20 mouse cellular contexts compared by ENCODE assay signal in the genomic region with DNA sequence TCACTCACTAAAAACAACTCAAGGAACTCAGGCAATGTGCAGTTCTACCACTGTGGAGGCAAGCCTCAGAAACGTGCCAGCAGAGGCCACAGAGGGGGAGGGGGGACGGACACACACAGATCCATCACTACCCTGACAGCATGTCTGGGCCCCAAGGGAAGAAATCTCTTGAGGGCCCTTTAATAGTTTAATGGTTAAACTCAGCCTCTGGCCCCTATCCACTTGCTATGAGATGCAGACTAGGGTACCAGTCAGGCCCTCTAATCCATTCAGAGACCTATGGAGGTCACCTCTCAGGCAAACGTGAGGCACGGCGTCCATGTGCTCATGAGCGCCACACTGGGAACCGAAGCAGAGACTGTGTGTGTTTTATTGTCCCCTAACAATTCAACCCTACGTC. TPM values are rescaled to one million over a fixed set of nuclear protein-coding genes. Genes with fewer than 3 reads are reported as not detected.
DNase-seq lines count a peak whose midpoint lies in the region; ATAC-seq lines count a peak whose summit lies in the region.
"Had no signal": no experiment of that assay in that cellular context is flagged by ENCODE, and none has a peak within 500 bp of the region (broad histone marks: within the 10 kb centered on the region; RNA-seq: fewer than 3 reads in every experiment).

No protein-coding gene starts in this region.

- no peaks in the 10 kb centered on the region for H3K27me3 ChIP-seq in hindbrain, embryonic 10.5 days (ENCODE audit: insufficient read depth, poor library complexity, severe bottlenecking)
- H3K27me3 ChIP-seq in hindbrain, embryonic 14.5 days (ENCODE audit: control insufficient read depth, insufficient read depth, low read length): no peaks in the 10 kb centered on the region
- H3K27me3 ChIP-seq in neural tube, embryonic 12.5 days (replicated peaks): no peaks in the 10 kb centered on the region
- no peaks in the 10 kb centered on the region for H3K27me3 ChIP-seq in kidney, embryonic 15.5 days
- H3K27me3 ChIP-seq: midbrain, embryonic 13.5 days had no signal

- no peak overlapping the region for H3K9ac ChIP-seq in hindbrain, embryonic 14.5 days
- H3K9ac ChIP-seq in neural tube, embryonic 12.5 days: no peak overlapping the region
- no peak overlapping the region for H3K9ac ChIP-seq in kidney, embryonic 15.5 days
- H3K9ac ChIP-seq: liver, postnatal 0 days; midbrain, embryonic 13.5 days had no signal

- ATAC-seq in hindbrain, embryonic 14.5 days (ENCODE audit: low FRiP score): no peak
- peak; percentile 25; the same call in 1 of the 2 replicates for ATAC-seq in neural tube, embryonic 12.5 days (ENCODE audit: low FRiP score, low read depth)
- peak; percentile 70 for ATAC-seq in kidney, embryonic 15.5 days (replicated peaks; ENCODE audit: low FRiP score)
- ATAC-seq: forebrain, embryonic 16.5 days; liver, postnatal 0 days; midbrain, embryonic 13.5 days had no signal

- H3K36me3 ChIP-seq in hindbrain, embryonic 10.5 days: peaks cover 24% of the 10 kb centered on the region
- H3K36me3 ChIP-seq in hindbrain, embryonic 14.5 days (replicated peaks; ENCODE audit: control insufficient read depth, insufficient read depth): peaks cover 12% of the 10 kb centered on the region; the same call in 1 of the 2 replicates
- H3K36me3 ChIP-seq in neural tube, embryonic 12.5 days: peaks cover 15% of the 10 kb centered on the region
- peaks cover 41% of the 10 kb centered on the region for H3K36me3 ChIP-seq in kidney, embryonic 15.5 days

- H3K9me3 ChIP-seq in hindbrain, embryonic 10.5 days: no peaks in the 10 kb centered on the region
- H3K9me3 ChIP-seq in hindbrain, embryonic 14.5 days (ENCODE audit: control insufficient read depth, low read length): no peaks in the 10 kb centered on the region
- H3K9me3 ChIP-seq in neural tube, embryonic 12.5 days: no peaks in the 10 kb centered on the region
- no peaks in the 10 kb centered on the region for H3K9me3 ChIP-seq in kidney, embryonic 15.5 days (replicated peaks)
- H3K9me3 ChIP-seq: midbrain, embryonic 13.5 days had no signal

- WGBS in hindbrain, embryonic 10.5 days: 68% methylated on average over 8 of the region's 8 CpGs
- WGBS in hindbrain, embryonic 14.5 days: 50% methylated on average over 8 of the region's 8 CpGs
- 19% methylated on average over 8 of the region's 8 CpGs for WGBS in neural tube, embryonic 12.5 days
- WGBS in kidney, embryonic 15.5 days: 41% methylated on average over 8 of the region's 8 CpGs

- no peak for DNase-seq in hindbrain, embryonic 10.5 days (ENCODE audit: low spot score)
- no peak for DNase-seq in hindbrain, embryonic 14.5 days (ENCODE audit: low spot score)
- no peak for DNase-seq in neural tube, embryonic 10.5 days (ENCODE audit: extremely low spot score, low spot score)
- peak; percentile 63 for DNase-seq in mesoderm, embryonic 11.5 days (ENCODE audit: low read depth, low spot score)
- DNase-seq in heart, adult 8-10 months (ENCODE audit: low spot score): no peak
- DNase-seq in urinary bladder, adult 18-20 months (ENCODE audit: low spot score in 2 of 2): no peak
- DNase-seq: B cell, adult 2 months; cerebellum, adult 9-10 months; gastrocnemius, postnatal 25 days; heart, postnatal 10 days; left cerebral cortex, postnatal 4 days; liver, postnatal 0 days; lung, postnatal 10 days; thymus, postnatal 36 days had no signal

- H3K4me2 ChIP-seq in hindbrain, embryonic 14.5 days (replicated peaks): no peak overlapping the region
- no peak overlapping the region for H3K4me2 ChIP-seq in neural tube, embryonic 12.5 days (replicated peaks)
- no peak overlapping the region for H3K4me2 ChIP-seq in kidney, embryonic 15.5 days
- H3K4me2 ChIP-seq: heart, embryonic 11.5 days; midbrain, embryonic 13.5 days had no signal

- peak overlapping the region; percentile 45; the same call in 1 of the 2 replicates for H3K27ac ChIP-seq in hindbrain, embryonic 10.5 days
- H3K27ac ChIP-seq in hindbrain, embryonic 14.5 days: no peak overlapping the region
- no peak overlapping the region for H3K27ac ChIP-seq in neural tube, embryonic 12.5 days
- H3K27ac ChIP-seq in kidney, embryonic 15.5 days: no peak overlapping the region
- H3K27ac ChIP-seq: left cerebral cortex, adult 2 months; midbrain, embryonic 13.5 days had no signal

- peaks cover 24% of the 10 kb centered on the region; the same call in 1 of the 2 replicates for H3K4me1 ChIP-seq in hindbrain, embryonic 10.5 days (replicated peaks)
- peaks cover 8% of the 10 kb centered on the region; the same call in 1 of the 2 replicates for H3K4me1 ChIP-seq in hindbrain, embryonic 14.5 days (replicated peaks; ENCODE audit: control insufficient read depth, insufficient read depth, low read length)
- peaks cover 27% of the 10 kb centered on the region for H3K4me1 ChIP-seq in neural tube, embryonic 12.5 days
- H3K4me1 ChIP-seq in kidney, embryonic 15.5 days: peaks cover 8% of the 10 kb centered on the region

- no peak overlapping the region for H3K4me3 ChIP-seq in hindbrain, embryonic 10.5 days
- H3K4me3 ChIP-seq in hindbrain, embryonic 14.5 days (replicated peaks; ENCODE audit: low read length): no peak overlapping the region
- H3K4me3 ChIP-seq in neural tube, embryonic 12.5 days: no peak overlapping the region
- H3K4me3 ChIP-seq in kidney, embryonic 15.5 days (replicated peaks): no peak overlapping the region
- H3K4me3 ChIP-seq: left cerebral cortex, adult 2 months; midbrain, embryonic 13.5 days had no signal

RNA-seq across cellular contexts. Expression of a gene that starts 17.0 kb away (rescaled TPM):
- 38.3 and 44.5 TPM in 2 replicates for polyA plus RNA-seq in hindbrain, embryonic 10.5 days (2016; fragmentation: Nextera tagmentation; extraction: Ambion mirVana)
- polyA plus RNA-seq in hindbrain, embryonic 14.5 days (2014; fragmentation: Nextera tagmentation; extraction: Ambion mirVana): 57.6 and 62.4 TPM in 2 replicates
- 51.4 and 52.7 TPM in 2 replicates for polyA plus RNA-seq in neural tube, embryonic 12.5 days (2016; fragmentation: Nextera tagmentation; extraction: Ambion mirVana)
- polyA plus RNA-seq in kidney, embryonic 15.5 days (2015; fragmentation: Nextera tagmentation; extraction: Ambion mirVana): 56.4 and 57.0 TPM in 2 replicates
- total RNA-seq in heart, adult 8-10 months (2022): 100 to 1,000 TPM; 149 to 181 (median 160) TPM
